Mouse (Mus musculus): ENCODE data around the gene Itgb5. TPM values are rescaled to one million over a fixed set of nuclear protein-coding genes. Genes with fewer than 3 reads are reported as not detected.

Itgb5 gene
- polyA plus RNA-seq, 1 experiment from 2014 or later = 67.1 TPM

DNA sequence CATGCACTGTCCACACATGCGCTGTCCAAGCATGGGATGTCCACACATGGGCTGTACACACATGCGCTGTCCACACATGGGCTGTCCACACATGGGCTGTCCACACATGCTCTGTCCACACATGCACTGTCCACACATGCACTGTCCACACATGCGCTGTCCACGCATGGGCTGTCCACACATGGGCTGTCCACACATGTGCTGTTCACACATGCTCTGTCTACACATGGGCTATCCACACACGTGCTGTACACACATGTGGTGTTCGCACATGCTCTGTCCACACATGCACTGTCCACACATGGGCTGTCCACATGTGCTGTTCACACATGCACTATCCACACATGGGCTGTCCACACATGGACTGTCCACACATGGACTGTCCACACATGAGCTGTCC is 154.2 kb downstream of the Itgb5 start:
- H3K9me3 ChIP-seq (replicated peaks) = no peaks in the 10 kb centered on the region
- H3K27ac ChIP-seq = no peak overlapping the region
- H3K27me3 ChIP-seq (ENCODE audit: low read depth, poor library complexity, severe bottlenecking) = no peaks in the 10 kb centered on the region
- H3K36me3 ChIP-seq = no peaks in the 10 kb centered on the region
- peaks cover 1% of the 10 kb centered on the region; the same call in 1 of the 2 replicates for H3K4me1 ChIP-seq
- DNase-seq (ENCODE audit: low spot score) = no peak
- WGBS = 96% methylated on average over 6 of the region's 6 CpGs
- H3K4me3 ChIP-seq = no peak overlapping the region

GRCm38 (mm10) chr16:33985372-33985771 is 155.9 kb downstream of the Itgb5 start:
- DNase-seq (ENCODE audit: low spot score) = no peak
- no peak overlapping the region for H3K27ac ChIP-seq
- peaks cover 2% of the 10 kb centered on the region; the same call in 1 of the 2 replicates for H3K4me1 ChIP-seq
- H3K36me3 ChIP-seq = no peaks in the 10 kb centered on the region
- H3K4me3 ChIP-seq = no peak overlapping the region
- H3K27me3 ChIP-seq (ENCODE audit: low read depth, poor library complexity, severe bottlenecking) = no peaks in the 10 kb centered on the region
- H3K9me3 ChIP-seq (replicated peaks) = no peaks in the 10 kb centered on the region
- WGBS = 96% methylated on average over 6 of the region's 6 CpGs

DNA sequence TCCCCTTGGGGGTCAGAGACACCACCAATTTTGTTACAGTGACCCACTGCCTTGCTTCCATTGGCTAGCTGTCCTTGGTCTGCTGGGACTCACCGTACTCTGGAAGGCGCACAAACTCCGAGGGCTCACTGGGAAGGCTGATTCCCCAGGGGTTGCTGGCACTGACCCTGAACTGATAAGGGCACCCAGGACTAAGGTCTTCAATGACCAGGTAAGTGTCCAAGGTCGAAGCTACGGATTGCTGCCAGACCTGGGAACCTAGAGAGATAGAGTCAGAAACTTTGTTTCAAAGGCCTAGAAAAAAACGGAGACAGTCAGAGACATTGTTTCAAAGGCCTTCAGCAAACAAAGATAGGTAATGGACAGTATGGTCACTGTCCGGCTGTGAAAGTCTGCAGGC is 157.5 kb downstream of the Itgb5 start:
- no peaks in the 10 kb centered on the region for H3K27me3 ChIP-seq (ENCODE audit: low read depth, poor library complexity, severe bottlenecking)
- peaks cover 2% of the 10 kb centered on the region; the same call in 1 of the 2 replicates for H3K4me1 ChIP-seq
- H3K4me3 ChIP-seq = no peak overlapping the region
- no peaks in the 10 kb centered on the region for H3K36me3 ChIP-seq
- no peak for DNase-seq (ENCODE audit: low spot score)
- 88% methylated on average over 7 of the region's 7 CpGs for WGBS
- no peaks in the 10 kb centered on the region for H3K9me3 ChIP-seq (replicated peaks)
- H3K27ac ChIP-seq = no peak overlapping the region

GRCm38 (mm10) chr16:33988358-33989012 is 159.0 kb downstream of the Itgb5 start:
- Histone ChIP-seq H3K27ac (no peak overlapping the region), H3K27me3 (ENCODE audit: low read depth, poor library complexity, severe bottlenecking) (no peaks in the 10 kb centered on the region), H3K9me3 (replicated peaks) (no peaks in the 10 kb centered on the region), H3K4me1 (peaks cover 2% of the 10 kb centered on the region; the same call in 1 of the 2 replicates), H3K36me3 (no peaks in the 10 kb centered on the region), H3K4me3 (no peak overlapping the region)
- peak; percentile 71 for DNase-seq (ENCODE audit: low spot score)
- 65% methylated on average over 17 of the region's 17 CpGs for WGBS

DNA sequence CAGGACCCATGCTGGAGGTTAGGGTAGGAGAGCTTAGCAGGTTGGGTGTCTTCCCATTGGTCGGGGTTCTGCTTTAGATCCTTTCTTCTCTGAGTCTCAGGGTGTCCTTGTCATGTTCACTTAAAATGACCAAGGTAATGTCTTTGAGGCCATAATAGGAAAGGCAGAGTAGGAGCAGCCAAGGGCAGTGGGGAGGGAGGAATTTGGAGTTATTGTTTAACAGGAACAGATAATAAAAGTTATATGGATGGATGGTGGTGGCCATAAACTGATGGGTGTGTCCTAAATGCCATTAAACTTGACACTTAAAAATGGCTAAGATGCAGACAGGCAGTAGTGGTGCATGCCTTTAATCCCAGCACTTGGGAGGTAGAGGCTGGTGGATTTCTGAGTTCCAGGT is 159.6 kb downstream of the Itgb5 start:
- H3K9me3 ChIP-seq (replicated peaks) = no peaks in the 10 kb centered on the region
- no peak overlapping the region for H3K4me3 ChIP-seq
- no peak overlapping the region for H3K27ac ChIP-seq
- 90% methylated on average over 1 of the region's 1 CpGs for WGBS
- DNase-seq (ENCODE audit: low spot score) = no peak
- H3K27me3 ChIP-seq (ENCODE audit: low read depth, poor library complexity, severe bottlenecking) = no peaks in the 10 kb centered on the region
- H3K4me1 ChIP-seq = peaks cover 2% of the 10 kb centered on the region; the same call in 1 of the 2 replicates
- H3K36me3 ChIP-seq = no peaks in the 10 kb centered on the region

- no peaks in the 10 kb centered on the region for H3K9me3 ChIP-seq (replicated peaks)
- 86% methylated on average over 4 of the region's 4 CpGs for WGBS
- H3K36me3 ChIP-seq = no peaks in the 10 kb centered on the region
- H3K27me3 ChIP-seq (ENCODE audit: low read depth, poor library complexity, severe bottlenecking) = no peaks in the 10 kb centered on the region
- H3K4me3 ChIP-seq = no peak overlapping the region
- H3K27ac ChIP-seq = no peak overlapping the region
- peaks cover 2% of the 10 kb centered on the region; the same call in 1 of the 2 replicates for H3K4me1 ChIP-seq
- no peak for DNase-seq (ENCODE audit: low spot score)
These were observed 161.2 kb downstream of the Itgb5 start for GRCm38 (mm10) chr16:33990712-33991111.

- no peak overlapping the region for H3K27ac ChIP-seq
- H3K9me3 ChIP-seq (replicated peaks) = no peaks in the 10 kb centered on the region
- WGBS = 88% methylated on average over 6 of the region's 6 CpGs
- no peak for DNase-seq (ENCODE audit: low spot score)
- no peaks in the 10 kb centered on the region for H3K36me3 ChIP-seq
- H3K4me3 ChIP-seq = no peak overlapping the region
- H3K4me1 ChIP-seq = no peaks in the 10 kb centered on the region
- H3K27me3 ChIP-seq (ENCODE audit: low read depth, poor library complexity, severe bottlenecking) = no peaks in the 10 kb centered on the region
These were observed 164.9 kb downstream of the Itgb5 start for GRCm38 (mm10) chr16:33994321-33994720.

DNA sequence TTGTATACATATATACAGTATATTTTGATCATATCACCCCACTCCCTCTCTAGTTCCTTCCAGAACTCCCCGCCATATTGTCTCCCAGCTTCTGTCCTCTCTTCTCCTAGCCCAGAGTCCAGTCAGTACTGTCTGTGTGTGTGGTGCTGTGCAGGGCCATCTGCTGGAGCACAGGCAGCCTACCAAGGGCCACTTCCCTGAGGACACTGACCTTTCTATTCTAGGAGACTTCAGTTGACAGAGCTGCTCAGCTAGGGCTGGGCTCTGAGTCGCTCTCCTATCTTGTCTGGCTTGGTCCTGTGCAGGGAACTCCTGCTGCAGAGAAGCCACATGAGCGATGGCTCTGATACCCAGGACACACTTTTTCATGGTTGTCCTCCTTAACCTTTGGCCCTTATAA is 166.0 kb downstream of the Itgb5 start:
- no peak for DNase-seq (ENCODE audit: low spot score)
- no peaks in the 10 kb centered on the region for H3K4me1 ChIP-seq
- H3K27ac ChIP-seq = no peak overlapping the region
- H3K27me3 ChIP-seq (ENCODE audit: low read depth, poor library complexity, severe bottlenecking) = no peaks in the 10 kb centered on the region
- H3K9me3 ChIP-seq (replicated peaks) = no peaks in the 10 kb centered on the region
- WGBS = 78% methylated on average over 3 of the region's 3 CpGs
- no peak overlapping the region for H3K4me3 ChIP-seq
- no peaks in the 10 kb centered on the region for H3K36me3 ChIP-seq

DNA sequence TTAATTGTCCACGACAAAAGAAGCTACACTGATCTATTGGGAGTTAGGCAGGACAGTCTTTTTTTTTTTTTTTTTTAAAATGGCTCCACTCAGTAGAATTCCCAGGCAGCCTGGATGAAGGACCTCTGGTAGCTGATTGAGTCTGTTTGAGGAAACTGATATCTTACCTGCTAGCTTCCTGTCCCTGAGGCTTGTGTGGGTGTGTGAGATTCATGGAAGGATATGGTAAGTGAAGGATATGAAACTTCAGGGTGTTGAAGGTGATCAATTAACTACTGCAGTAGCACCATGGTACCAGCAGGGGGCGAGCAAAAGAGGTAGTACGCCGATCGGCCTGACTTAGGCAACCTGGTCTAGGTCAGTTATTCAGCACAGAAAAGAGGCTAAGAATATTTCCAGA is 166.6 kb downstream of the Itgb5 start:
- no peaks in the 10 kb centered on the region for H3K36me3 ChIP-seq
- no peaks in the 10 kb centered on the region for H3K27me3 ChIP-seq (ENCODE audit: low read depth, poor library complexity, severe bottlenecking)

GRCm38 (mm10) chr16:33998011-33998410 is 168.5 kb downstream of the Itgb5 start:
- no peaks in the 10 kb centered on the region for H3K27me3 ChIP-seq (ENCODE audit: low read depth, poor library complexity, severe bottlenecking)
- 81% methylated on average over 6 of the region's 6 CpGs for WGBS
- H3K36me3 ChIP-seq = no peaks in the 10 kb centered on the region
- no peak overlapping the region for H3K4me3 ChIP-seq
- H3K27ac ChIP-seq = no peak overlapping the region
- H3K4me1 ChIP-seq = no peaks in the 10 kb centered on the region
- no peak for DNase-seq (ENCODE audit: low spot score)
- H3K9me3 ChIP-seq (replicated peaks) = no peaks in the 10 kb centered on the region

More for the DNA sequence above, 166.6 kb downstream of the Itgb5 start:
- Histone ChIP-seq H3K9me3 (replicated peaks) (no peaks in the 10 kb centered on the region), H3K4me1 (no peaks in the 10 kb centered on the region), H3K4me3 (no peak overlapping the region), H3K27ac (no peak overlapping the region)
- WGBS = 14% methylated on average over 5 of the region's 5 CpGs
- peak; percentile 72 for DNase-seq (ENCODE audit: low spot score)

Other genes starting within 250 kb of the Itgb5 start
- gene Heg1, start 145.3 kb upstream of the Itgb5 start, polyA plus RNA-seq (2016; fragmentation: Nextera tagmentation; extraction: Ambion mirVana) = 11.1 and 11.6 TPM in 2 replicates
- 0.16 and 0.21 TPM in 2 replicates for gene Muc13, start 35.6 kb upstream of the Itgb5 start, polyA plus RNA-seq (2016; fragmentation: Nextera tagmentation; extraction: Ambion mirVana)
- gene Umps, start 137.4 kb downstream of the Itgb5 start, polyA plus RNA-seq (2016; fragmentation: Nextera tagmentation; extraction: Ambion mirVana) = 107 and 119 TPM in 2 replicates

Data from limb, embryonic 10.5 days (tissue).